Mouse (Mus musculus): Measurements from ENCODE around the gene H2al1k.
"Not testable (repeated sequence)": the region's sequence is repeated elsewhere in the genome, so short reads cannot be mapped to it uniquely, and the experiment has no call there.

The H2al1k gene

GRCm38 (mm10) chrX:9350327-9350726, at the start of gene H2al1k:
TSS of gene H2al1k (plus strand) at chrX:9350627.
- not testable (repeated sequence) for DNase-seq (ENCODE audit: low spot score in 2 of 2)

DNA sequence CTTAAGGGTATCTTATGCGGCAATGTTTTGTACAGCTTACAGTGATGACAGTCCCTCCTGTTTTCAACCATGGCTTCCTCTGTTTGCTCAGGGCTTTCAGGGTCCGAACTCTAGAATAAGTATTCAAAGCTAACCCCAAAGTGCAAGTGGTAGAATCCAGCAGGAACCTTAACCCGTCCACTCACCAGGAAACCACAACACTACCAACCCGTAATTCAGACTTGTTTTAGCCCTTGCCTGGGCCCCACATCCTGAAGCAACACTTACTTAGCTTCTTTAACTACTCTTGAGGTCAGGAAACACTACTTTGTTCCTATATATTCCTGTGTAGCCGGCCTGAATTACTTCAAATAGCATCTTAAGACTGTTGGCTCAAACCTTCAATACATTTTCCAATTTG, 47.6 kb upstream of the H2al1k start:
- no peak for DNase-seq (ENCODE audit: low spot score in 2 of 2)

- no peak for DNase-seq (ENCODE audit: low spot score in 2 of 2)
Measured at GRCm38 (mm10) chrX:9303455-9303854, 47.0 kb upstream of the H2al1k start.

- not testable (repeated sequence) for DNase-seq (ENCODE audit: low spot score in 2 of 2)
Measured at GRCm38 (mm10) chrX:9316457-9316856, 34.0 kb upstream of the H2al1k start.

DNA sequence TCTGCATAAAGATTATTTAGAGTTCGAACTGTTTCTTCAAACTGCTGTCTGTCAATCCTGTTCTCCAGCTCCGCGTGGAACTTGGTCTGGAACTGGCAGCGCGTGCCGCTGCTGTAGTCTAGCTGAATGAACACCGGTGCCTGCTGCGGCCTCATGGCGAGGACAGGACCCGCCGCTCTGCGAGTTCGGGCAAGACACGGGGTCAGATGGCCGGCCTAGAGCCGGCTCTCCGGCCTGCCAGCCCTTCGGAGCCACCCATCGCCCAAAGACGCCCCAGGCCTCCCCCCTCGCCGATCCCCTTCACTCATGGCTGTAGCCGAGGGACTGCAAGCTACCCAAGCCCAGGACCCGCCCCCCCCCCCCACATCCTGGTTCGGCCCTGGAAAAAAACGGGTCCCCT, 22.5 kb upstream of the H2al1k start:
- DNase-seq (ENCODE audit: low spot score in 2 of 2), result peak in 1 of 2 experiments; percentile 48

DNA sequence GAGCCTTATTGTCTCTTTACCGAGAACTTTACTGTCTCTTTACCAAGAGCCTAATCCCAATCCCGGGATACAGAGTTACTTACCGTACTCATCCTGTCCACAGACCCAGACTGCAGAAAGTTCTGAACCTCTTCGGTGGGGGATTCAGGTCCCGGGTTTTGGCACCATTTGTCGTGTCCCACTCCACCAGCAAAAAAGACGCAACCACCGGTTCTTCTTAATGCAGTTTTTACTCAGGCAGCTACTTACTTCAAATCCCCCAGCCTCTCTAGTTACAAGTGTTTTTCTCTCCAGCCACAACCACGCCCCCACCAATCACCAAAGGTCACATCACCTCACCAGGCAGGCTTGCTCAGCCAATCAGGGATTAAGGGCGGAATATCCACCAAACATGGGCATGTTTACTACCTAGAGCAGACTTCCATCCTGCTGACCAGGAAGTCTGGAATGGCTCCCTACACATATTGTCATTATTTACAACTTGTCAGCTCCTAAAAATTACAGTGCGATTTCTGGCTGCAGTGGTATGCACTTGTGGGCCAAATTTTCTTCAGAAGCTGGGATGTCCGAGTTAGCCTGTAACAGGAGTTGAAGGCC, 18.0 kb upstream of the H2al1k start:
- DNase-seq (ENCODE audit: low spot score in 2 of 2), result peak; percentile 15 to 48

DNA sequence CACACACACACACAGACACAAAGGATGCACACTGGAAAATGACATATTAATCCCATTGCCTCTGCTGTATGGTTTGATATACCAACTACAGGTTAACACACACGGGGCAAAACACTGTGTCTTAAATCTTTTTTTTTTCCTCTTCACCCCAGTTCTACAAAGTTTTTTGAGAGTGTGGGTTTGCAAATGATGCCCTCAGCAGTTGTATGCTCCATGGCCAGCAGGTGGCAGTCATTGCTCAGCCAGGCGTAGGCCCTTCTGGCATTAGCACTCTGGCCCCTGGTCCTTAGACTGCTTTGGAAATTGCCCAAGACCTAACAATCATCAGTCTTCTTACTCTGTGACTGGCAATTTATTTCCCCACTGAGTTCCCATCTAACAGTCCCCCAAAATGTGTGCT, 17.4 kb upstream of the H2al1k start:
- peak; percentile 49 to 89 for DNase-seq (ENCODE audit: low spot score in 2 of 2)

DNA sequence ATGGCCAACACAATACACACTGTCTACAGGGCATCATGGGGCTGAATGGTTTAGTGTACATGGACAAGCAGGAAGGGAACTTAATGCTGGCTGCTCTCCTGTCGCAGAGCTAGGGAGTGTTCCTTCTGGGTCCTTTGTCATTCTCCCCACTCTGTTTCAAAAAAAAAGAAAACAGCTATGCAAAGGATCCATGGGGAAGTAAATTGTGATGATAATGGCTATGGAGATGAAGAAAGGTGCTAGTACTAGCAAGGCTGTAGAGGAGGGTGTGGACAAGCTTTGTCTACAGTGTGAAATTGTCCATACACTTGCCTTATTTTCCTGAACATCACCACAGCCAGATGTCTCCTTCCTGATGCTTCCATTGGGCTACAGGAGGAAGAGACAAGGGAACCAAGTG, 15.4 kb upstream of the H2al1k start:
- DNase-seq (ENCODE audit: low spot score in 2 of 2), result not testable (repeated sequence)

- peak in 1 of 2 experiments; percentile 17 for DNase-seq (ENCODE audit: low spot score in 2 of 2)
Measured at GRCm38 (mm10) chrX:9374012-9374411, 23.6 kb downstream of the H2al1k start.

DNA sequence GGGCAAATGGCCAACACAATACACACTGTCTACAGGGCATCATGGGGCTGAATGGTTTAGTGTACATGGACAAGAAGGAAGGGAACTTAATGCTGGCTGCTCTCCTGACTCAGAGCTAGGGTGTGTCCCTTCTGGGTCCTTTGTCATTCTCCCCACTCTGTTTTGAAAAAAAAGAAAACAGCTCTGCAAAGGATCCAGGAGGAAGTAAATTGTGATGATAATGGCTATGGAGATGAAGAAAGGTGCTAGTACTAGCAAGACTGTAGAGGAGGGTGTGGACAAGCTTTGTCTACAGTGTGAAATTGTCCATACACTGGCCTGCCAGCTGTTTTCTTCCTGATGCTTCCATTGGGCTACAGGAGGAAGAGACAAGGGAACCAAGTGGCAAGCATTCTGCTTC, 25.5 kb downstream of the H2al1k start:
- not testable (repeated sequence) for DNase-seq (ENCODE audit: low spot score in 2 of 2)
